Mouse (Mus musculus) forebrain, embryonic 15.5 days (tissue): ENCODE measurements around the gene Rnf157. TPM values are rescaled to one million over a fixed set of nuclear protein-coding genes. Genes with fewer than 3 reads are reported as not detected.
A peak's percentile ranks its signal among the peaks of the same experiment; 100 is the strongest.

ENCODE experiments used
- ATAC-seq: fragments of 200-750 bp; cut with Nextera tagmentation; replicated peaks from 2 replicates; pipeline ENCODE4 v1.8.0; 2017; ENCODE audit warnings: mild to moderate bottlenecking, moderate TSS enrichment, moderate library complexity
- H3K27ac ChIP-seq: fragments of 300-500 bp; sonication (generic); replicated peaks from 2 replicates; pipeline ENCODE4 v1.5.1; 2015; ENCODE audit warnings: mild to moderate bottlenecking, inconsistent platforms
- H3K27me3 ChIP-seq: fragments of 300-500 bp; sonication (generic); 2 replicates; pipeline ENCODE4 v1.6.1; 2015; ENCODE audit warnings: inconsistent platforms
- H3K36me3 ChIP-seq: fragments of 300-500 bp; sonication (generic); 2 replicates; pipeline ENCODE4 v1.6.1; 2015; ENCODE audit warnings: mild to moderate bottlenecking, inconsistent platforms
- H3K4me1 ChIP-seq: fragments of 300-500 bp; sonication (generic); 2 replicates; pipeline ENCODE4 v1.6.1; 2015; ENCODE audit warnings: inconsistent platforms
- H3K4me2 ChIP-seq: fragments of 300-500 bp; sonication (generic); replicated peaks from 2 replicates; pipeline ENCODE4 v1.6.1; 2015; ENCODE audit warnings: mild to moderate bottlenecking, inconsistent platforms
- H3K4me3 ChIP-seq: fragments of 300-500 bp; sonication (generic); 2 replicates; pipeline ENCODE4 v1.5.1; 2015; ENCODE audit warnings: mild to moderate bottlenecking, inconsistent platforms
- H3K9ac ChIP-seq: fragments of 300-500 bp; sonication (generic); replicated peaks from 2 replicates; pipeline ENCODE4 v1.6.1; 2015; ENCODE audit warnings: mild to moderate bottlenecking, inconsistent platforms
- H3K9me3 ChIP-seq: fragments of 300-500 bp; sonication (generic); 2 replicates; pipeline ENCODE4 v1.6.1; 2016; ENCODE audit warnings: inconsistent platforms
- WGBS: fragments of 180-500 bp; shearing (Covaris S2); methylation state at CpG from one replicate; pipeline ENCODE4 v1.1.7; 2015; ENCODE audit warnings: mixed read lengths; 5-methylcytosine and 5-hydroxymethylcytosine counted together
- polyA plus RNA-seq: library from polyadenylated mRNA; unstranded; fragments of >200 nt; fragmentation: Nextera tagmentation; extraction: Ambion mirVana; gene quantifications from 2 replicates; pipeline ENCODE4 v1.2.1, GENCODE M21; 2015

Gene Rnf157
- polyA plus RNA-seq, 1 experiment from 2014 or later, result 53.4 TPM

GRCm38 (mm10) chr11:116326963-116327603 is 85.7 kb downstream of the Rnf157 start:
- Histone ChIP-seq H3K4me1 (peaks cover 33% of the 10 kb centered on the region), H3K9me3 (no peaks in the 10 kb centered on the region), H3K9ac (no peak overlapping the region), H3K36me3 (no peaks in the 10 kb centered on the region), H3K4me2 (no peak overlapping the region), H3K4me3 (no peak overlapping the region), H3K27ac (no peak overlapping the region), H3K27me3 (no peaks in the 10 kb centered on the region)
- WGBS, result 73% methylated on average over 7 of the region's 7 CpGs
- no peak for ATAC-seq

- no peaks in the 10 kb centered on the region for H3K36me3 ChIP-seq
- peak overlapping the region; percentile 57 for H3K9ac ChIP-seq
- WGBS, result 2% methylated on average over 41 of the region's 41 CpGs
- H3K4me2 ChIP-seq, result peak overlapping the region; percentile 94
- H3K27ac ChIP-seq, result no peak overlapping the region
- peak; percentile 87 for ATAC-seq
- H3K4me3 ChIP-seq, result peak overlapping the region; percentile 40
- H3K4me1 ChIP-seq, result peaks cover 6% of the 10 kb centered on the region
- H3K9me3 ChIP-seq, result no peaks in the 10 kb centered on the region
- no peaks in the 10 kb centered on the region for H3K27me3 ChIP-seq
These were observed 93.8 kb downstream of the Rnf157 start for GRCm38 (mm10) chr11:116318719-116319659.

- H3K4me2 ChIP-seq, result no peak overlapping the region
- WGBS, result 69% methylated on average over 8 of the region's 8 CpGs
- H3K27ac ChIP-seq, result no peak overlapping the region
- H3K9ac ChIP-seq, result no peak overlapping the region
- no peaks in the 10 kb centered on the region for H3K9me3 ChIP-seq
- H3K27me3 ChIP-seq, result no peaks in the 10 kb centered on the region
- ATAC-seq, result no peak
- H3K4me3 ChIP-seq, result no peak overlapping the region
- peaks cover 6% of the 10 kb centered on the region for H3K4me1 ChIP-seq
- no peaks in the 10 kb centered on the region for H3K36me3 ChIP-seq
These were observed 100.5 kb downstream of the Rnf157 start for GRCm38 (mm10) chr11:116312359-116312758.

GRCm38 (mm10) chr11:116311169-116311568 is 101.7 kb downstream of the Rnf157 start:
- Histone ChIP-seq H3K4me2 (no peak overlapping the region), H3K4me1 (peaks cover 9% of the 10 kb centered on the region), H3K36me3 (no peaks in the 10 kb centered on the region), H3K27ac (peak overlapping the region; percentile 52), H3K4me3 (no peak overlapping the region), H3K9me3 (no peaks in the 10 kb centered on the region), H3K27me3 (no peaks in the 10 kb centered on the region), H3K9ac (no peak overlapping the region)
- WGBS, result 42% methylated on average over 8 of the region's 8 CpGs
- ATAC-seq, result no peak

- H3K9ac ChIP-seq, result no peak overlapping the region
- ATAC-seq, result no peak
- H3K27me3 ChIP-seq, result no peaks in the 10 kb centered on the region
- peaks cover 6% of the 10 kb centered on the region for H3K36me3 ChIP-seq
- no peak overlapping the region for H3K4me3 ChIP-seq
- WGBS, result 80% methylated on average over 3 of the region's 3 CpGs
- H3K27ac ChIP-seq, result no peak overlapping the region
- H3K9me3 ChIP-seq, result no peaks in the 10 kb centered on the region
- H3K4me1 ChIP-seq, result peaks cover 20% of the 10 kb centered on the region
- H3K4me2 ChIP-seq, result no peak overlapping the region
These were observed 103.2 kb downstream of the Rnf157 start for GRCm38 (mm10) chr11:116309601-116310000.

- H3K9ac ChIP-seq, result no peak overlapping the region
- no peak overlapping the region for H3K4me3 ChIP-seq
- H3K9me3 ChIP-seq, result no peaks in the 10 kb centered on the region
- H3K27me3 ChIP-seq, result no peaks in the 10 kb centered on the region
- ATAC-seq, result no peak
- 94% methylated on average over 12 of the region's 12 CpGs for WGBS
- peaks cover 20% of the 10 kb centered on the region for H3K4me1 ChIP-seq
- H3K36me3 ChIP-seq, result peaks cover 22% of the 10 kb centered on the region
- H3K27ac ChIP-seq, result no peak overlapping the region
- no peak overlapping the region for H3K4me2 ChIP-seq
These were observed 104.9 kb downstream of the Rnf157 start for GRCm38 (mm10) chr11:116307762-116308531.

- Histone ChIP-seq H3K27ac (peak within 1 kb of the TSS; percentile 69), H3K36me3 (peaks cover 29% of the 10 kb centered on the region), H3K4me3 (peak within 1 kb of the TSS; percentile 76), H3K4me1 (peaks cover 20% of the 10 kb centered on the region), H3K9me3 (no peaks in the 10 kb centered on the region), H3K27me3 (no peaks in the 10 kb centered on the region), H3K4me2 (peak within 1 kb of the TSS; percentile 84), H3K9ac (peak within 1 kb of the TSS; percentile 81)
- 83% methylated on average over 10 of the region's 10 CpGs for WGBS
- peak; percentile 23; the same call in 1 of the 2 replicates for ATAC-seq
These were observed 105.7 kb downstream of the Rnf157 start, which contains the start of gene Exoc7 for GRCm38 (mm10) chr11:116307019-116307725. Gene Exoc7, minus strand, starts transcription at chr11:116307233.

- H3K27me3 ChIP-seq, result no peaks in the 10 kb centered on the region
- ATAC-seq, result peak; percentile 92
- H3K4me3 ChIP-seq, result peak overlapping the region; percentile 76
- WGBS, result 1% methylated on average over 53 of the region's 53 CpGs
- peaks cover 19% of the 10 kb centered on the region for H3K4me1 ChIP-seq
- peak overlapping the region; percentile 81 for H3K9ac ChIP-seq
- peaks cover 34% of the 10 kb centered on the region for H3K36me3 ChIP-seq
- peak overlapping the region; percentile 84 for H3K4me2 ChIP-seq
- peak overlapping the region; percentile 69 for H3K27ac ChIP-seq
- no peaks in the 10 kb centered on the region for H3K9me3 ChIP-seq
These were observed 106.5 kb downstream of the Rnf157 start for GRCm38 (mm10) chr11:116306126-116306982.

- H3K4me3 ChIP-seq, result peak overlapping the region; percentile 76
- no peaks in the 10 kb centered on the region for H3K27me3 ChIP-seq
- no peak overlapping the region for H3K9ac ChIP-seq
- H3K4me1 ChIP-seq, result peaks cover 14% of the 10 kb centered on the region
- H3K9me3 ChIP-seq, result no peaks in the 10 kb centered on the region
- WGBS, result 96% methylated on average over 2 of the region's 2 CpGs
- ATAC-seq, result no peak
- peak overlapping the region; percentile 84 for H3K4me2 ChIP-seq
- peaks cover 44% of the 10 kb centered on the region for H3K36me3 ChIP-seq
- no peak overlapping the region for H3K27ac ChIP-seq
These were observed 107.4 kb downstream of the Rnf157 start for GRCm38 (mm10) chr11:116305423-116305822.

GRCm38 (mm10) chr11:116298621-116299020 is 114.2 kb downstream of the Rnf157 start:
- Histone ChIP-seq H3K9me3 (no peaks in the 10 kb centered on the region), H3K27me3 (no peaks in the 10 kb centered on the region), H3K36me3 (peaks cover 78% of the 10 kb centered on the region), H3K9ac (no peak overlapping the region), H3K4me1 (no peaks in the 10 kb centered on the region), H3K4me2 (no peak overlapping the region), H3K4me3 (no peak overlapping the region), H3K27ac (no peak overlapping the region)
- WGBS, result 94% methylated on average over 6 of the region's 6 CpGs
- no peak for ATAC-seq

GRCm38 (mm10) chr11:116298221-116298620 is 114.6 kb downstream of the Rnf157 start:
- H3K27ac ChIP-seq, result no peak overlapping the region
- no peak overlapping the region for H3K4me3 ChIP-seq
- ATAC-seq, result no peak
- 85% methylated on average over 11 of the region's 11 CpGs for WGBS
- no peak overlapping the region for H3K4me2 ChIP-seq
- no peaks in the 10 kb centered on the region for H3K27me3 ChIP-seq
- H3K36me3 ChIP-seq, result peaks cover 74% of the 10 kb centered on the region
- no peaks in the 10 kb centered on the region for H3K4me1 ChIP-seq
- no peak overlapping the region for H3K9ac ChIP-seq
- no peaks in the 10 kb centered on the region for H3K9me3 ChIP-seq
